9 mouse cellular contexts compared by ENCODE assay signal in the genomic region with DNA sequence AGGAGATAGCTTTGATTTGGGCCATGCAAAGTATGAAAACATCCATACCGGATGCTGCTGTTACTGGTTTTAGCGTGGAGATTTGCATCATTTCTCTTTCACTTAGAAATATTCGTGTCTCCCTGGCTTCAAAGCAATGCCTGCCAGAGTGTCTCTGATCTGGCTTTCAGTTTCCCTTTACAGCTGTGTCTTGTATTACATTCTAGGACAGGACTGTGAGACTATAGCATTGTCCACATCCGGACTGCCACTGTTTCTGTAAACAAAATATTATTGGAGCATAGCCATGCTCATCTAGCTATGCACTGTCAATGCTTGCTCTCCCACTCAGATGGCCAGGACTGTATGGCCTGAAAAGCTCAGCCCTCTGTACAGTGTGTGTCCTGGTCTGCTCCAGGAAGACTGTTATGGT.
DNase-seq lines count a peak whose midpoint lies in the region; ATAC-seq and TF ChIP-seq lines count a peak whose summit lies in the region.
"Had no signal": no experiment of that assay in that cellular context is flagged by ENCODE, and none has a peak within 500 bp of the region (broad histone marks: within the 10 kb centered on the region; RNA-seq: fewer than 3 reads in every experiment).

No protein-coding gene starts in this region.

- TF ChIP-seq CTCF in layer of hippocampus, adult 2 months (conservative IDR thresholded peaks at IDR 0.05) = no peak

- no peak overlapping the region for H3K9ac ChIP-seq in forebrain, embryonic 16.5 days (replicated peaks; ENCODE audit: low read depth, low read length)
- no peak overlapping the region for H3K9ac ChIP-seq in forebrain, embryonic 13.5 days
- H3K9ac ChIP-seq: forebrain, postnatal 0 days had no signal

- H3K36me3 ChIP-seq in forebrain, embryonic 16.5 days (ENCODE audit: control insufficient read depth, insufficient read depth) = no peaks in the 10 kb centered on the region
- no peaks in the 10 kb centered on the region for H3K36me3 ChIP-seq in forebrain, embryonic 13.5 days (ENCODE audit: poor library complexity, severe bottlenecking)
- no peaks in the 10 kb centered on the region for H3K36me3 ChIP-seq in midbrain, embryonic 10.5 days

- H3K4me2 ChIP-seq in forebrain, embryonic 16.5 days (ENCODE audit: low read length) = no peak overlapping the region
- H3K4me2 ChIP-seq in forebrain, embryonic 13.5 days = no peak overlapping the region

- no peak for DNase-seq in layer of hippocampus, adult 2 months (ENCODE audit: low spot score in 2 of 2)
- no peak for DNase-seq in layer of hippocampus, adult 18-20 months (ENCODE audit: low spot score in 2 of 2)
- peak; percentile 75 for DNase-seq in CD4-positive, CD25-positive, alpha-beta regulatory T cell, adult 2 months (ENCODE audit: low read depth, low spot score)
- peak; percentile 46 for DNase-seq in lung, postnatal 36 days
- no peak for DNase-seq in cerebellum, postnatal 10 days
- DNase-seq in midbrain, embryonic 10.5 days (ENCODE audit: low spot score) = no peak
- DNase-seq: forebrain, postnatal 0 days had no signal

- no peak; the same call in 1 of the 2 replicates for ATAC-seq in forebrain, embryonic 16.5 days
- no peak for ATAC-seq in forebrain, embryonic 13.5 days

- peak overlapping the region; percentile 9; the same call in 1 of the 2 replicates for H3K27ac ChIP-seq in forebrain, embryonic 16.5 days (ENCODE audit: low read length)
- no peak overlapping the region for H3K27ac ChIP-seq in forebrain, embryonic 13.5 days
- H3K27ac ChIP-seq in layer of hippocampus, adult 2 months = peak overlapping the region; percentile 56
- no peak overlapping the region for H3K27ac ChIP-seq in midbrain, embryonic 10.5 days (replicated peaks)

- H3K4me3 ChIP-seq in forebrain, embryonic 16.5 days (replicated peaks; ENCODE audit: low read length) = no peak overlapping the region
- H3K4me3 ChIP-seq in forebrain, embryonic 13.5 days = no peak overlapping the region
- H3K4me3 ChIP-seq in layer of hippocampus, adult 2 months = no peak overlapping the region
- H3K4me3 ChIP-seq in midbrain, embryonic 10.5 days = no peak overlapping the region

- H3K27me3 ChIP-seq in forebrain, embryonic 16.5 days (replicated peaks; ENCODE audit: control insufficient read depth, insufficient read depth, low read length) = no peaks in the 10 kb centered on the region
- no peaks in the 10 kb centered on the region for H3K27me3 ChIP-seq in forebrain, embryonic 13.5 days
- no peaks in the 10 kb centered on the region for H3K27me3 ChIP-seq in midbrain, embryonic 10.5 days (ENCODE audit: low read depth, poor library complexity, severe bottlenecking)

- WGBS in forebrain, embryonic 16.5 days = 80% methylated on average over 4 of the region's 4 CpGs
- WGBS in forebrain, embryonic 13.5 days = 87% methylated on average over 4 of the region's 4 CpGs
- 84% methylated on average over 4 of the region's 4 CpGs for WGBS in midbrain, embryonic 10.5 days

- H3K9me3 ChIP-seq in forebrain, embryonic 16.5 days (ENCODE audit: control insufficient read depth, low read length) = no peaks in the 10 kb centered on the region
- H3K9me3 ChIP-seq in forebrain, embryonic 13.5 days (replicated peaks) = no peaks in the 10 kb centered on the region
- H3K9me3 ChIP-seq in midbrain, embryonic 10.5 days (replicated peaks) = no peaks in the 10 kb centered on the region

- H3K4me1 ChIP-seq in forebrain, embryonic 16.5 days (replicated peaks; ENCODE audit: control insufficient read depth, insufficient read depth, low read length) = 0 out of 2 replicates have a peak, but pooled peaks cover 4% of the 10 kb centered on the region
- H3K4me1 ChIP-seq in forebrain, embryonic 13.5 days = peaks cover 6% of the 10 kb centered on the region
- H3K4me1 ChIP-seq in midbrain, embryonic 10.5 days = peaks cover 3% of the 10 kb centered on the region; the same call in 1 of the 2 replicates

Comparison
In these comparisons a context has a peak if more than half of its experiments do, and no peak if none do; other contexts are left out.
1. H3K27ac ChIP-seq: peak in forebrain, embryonic 16.5 days (single experiment) and layer of hippocampus, adult 2 months (single experiment); none in forebrain, embryonic 13.5 days (single experiment) and midbrain, embryonic 10.5 days (single experiment).
2. DNase-seq: peak in CD4-positive, CD25-positive, alpha-beta regulatory T cell, adult 2 months (single experiment) and lung, postnatal 36 days (single experiment); none in layer of hippocampus, adult 2 months (0 of 2), layer of hippocampus, adult 18-20 months (0 of 2), cerebellum, postnatal 10 days (0 of 2) and midbrain, embryonic 10.5 days (single experiment).